Mouse (Mus musculus) stomach, postnatal 0 days (tissue): ENCODE measurements around the gene Gdi2. TPM values are rescaled to one million over a fixed set of nuclear protein-coding genes. Genes with fewer than 3 reads are reported as not detected.

Experiments
- ATAC-seq: fragments of 200-750 bp; cut with Nextera tagmentation; 2 replicates; pipeline ENCODE4 v1.8.0; 2017; ENCODE audit not compliant: low FRiP score, low TSS enrichment
- DNase-seq: peaks from one replicate; pipeline ENCODE4 v3.0.0-alpha.2; 2016; ENCODE audit warnings: low spot score
- H3K27ac ChIP-seq: fragments of 300-500 bp; sonication (generic); replicated peaks from 2 replicates; pipeline ENCODE4 v1.5.1; 2014; ENCODE audit warnings: mild to moderate bottlenecking, control low read depth
- H3K27me3 ChIP-seq: fragments of 300-500 bp; sonication (generic); 2 replicates; pipeline ENCODE4 v1.6.1; 2014; ENCODE audit warnings: low read length; ENCODE audit not compliant: control insufficient read depth, insufficient read depth
- H3K36me3 ChIP-seq: fragments of 300-500 bp; sonication (generic); 2 replicates; pipeline ENCODE4 v1.6.1; 2014; ENCODE audit warnings: low read length, mixed read lengths; ENCODE audit not compliant: control insufficient read depth, insufficient read depth
- H3K4me1 ChIP-seq: fragments of 300-500 bp; sonication (generic); replicated peaks from 2 replicates; pipeline ENCODE4 v1.6.1; 2014; ENCODE audit warnings: antibody characterized with exemption; ENCODE audit not compliant: control insufficient read depth, insufficient read depth
- H3K4me2 ChIP-seq: fragments of 300-500 bp; sonication (generic); replicated peaks from 2 replicates; pipeline ENCODE4 v1.6.1; 2014; ENCODE audit warnings: low read depth, mild to moderate bottlenecking, control low read depth, moderate library complexity
- H3K4me3 ChIP-seq: fragments of 300-500 bp; sonication (generic); 2 replicates; pipeline ENCODE4 v1.5.1; 2014; ENCODE audit warnings: low read depth, low read length, control low read depth
- H3K9ac ChIP-seq: fragments of 300-500 bp; sonication (generic); 2 replicates; pipeline ENCODE4 v1.6.1; 2014; ENCODE audit warnings: mild to moderate bottlenecking, low read length, control low read depth, mixed read lengths
- H3K9me3 ChIP-seq: fragments of 300-500 bp; sonication (generic); 2 replicates; pipeline ENCODE4 v1.6.1; 2016; ENCODE audit warnings: low read length; ENCODE audit not compliant: control insufficient read depth
- CTCF ChIP-seq: IDR thresholded peaks from 2 replicates; pipeline ENCODE4 v1.5.1; 2016; ENCODE audit warnings: antibody characterized with exemption, low read depth, mild to moderate bottlenecking, moderate library complexity
- EP300 ChIP-seq: optimal IDR thresholded peaks from 2 replicates; pipeline ENCODE3; 2016; ENCODE audit warnings: antibody characterized with exemption
- WGBS: fragments of 180-500 bp; shearing (Covaris S2); extraction: QIAGEN DNeasy Blood & Tissue Kit; methylation state at CpG from one replicate; pipeline ENCODE4 v1.1.7; 2014; 5-methylcytosine and 5-hydroxymethylcytosine counted together
- polyA plus RNA-seq: library from polyadenylated mRNA; unstranded; fragments of >200 nt; fragmentation: Nextera tagmentation; extraction: Ambion mirVana; gene quantifications from 2 replicates; pipeline ENCODE4 v1.2.1, GENCODE M21; 2015

The Gdi2 gene
- polyA plus RNA-seq, 1 experiment from 2014 or later: 359 TPM

GRCm38 (mm10) chr13:3531692-3532320 is 6.1 kb upstream of the Gdi2 start:
- Histone ChIP-seq H3K9ac (no peak overlapping the region), H3K4me2 (no peak overlapping the region), H3K4me1 (no peaks in the 10 kb centered on the region), H3K9me3 (no peaks in the 10 kb centered on the region), H3K4me3 (no peak overlapping the region), H3K27me3 (no peaks in the 10 kb centered on the region), H3K36me3 (no peaks in the 10 kb centered on the region), H3K27ac (0 out of 2 replicates have a peak overlapping the region, but pooled peaks have one; percentile 8)
- no peak for TF ChIP-seq EP300
- no peak for TF ChIP-seq CTCF
- 48% methylated on average over 10 of the region's 10 CpGs for WGBS
- no peak for DNase-seq
- peak; percentile 73 for ATAC-seq

GRCm38 (mm10) chr13:3532451-3532850 is 5.4 kb upstream of the Gdi2 start:
- Histone ChIP-seq H3K4me1 (no peaks in the 10 kb centered on the region), H3K27me3 (no peaks in the 10 kb centered on the region), H3K27ac (no peak overlapping the region), H3K9me3 (no peaks in the 10 kb centered on the region), H3K4me2 (no peak overlapping the region), H3K9ac (no peak overlapping the region), H3K36me3 (no peaks in the 10 kb centered on the region), H3K4me3 (no peak overlapping the region)
- ATAC-seq (no peak), DNase-seq (no peak)
- 59% methylated on average over 4 of the region's 4 CpGs for WGBS
- TF ChIP-seq EP300 (no peak), CTCF (no peak)

GRCm38 (mm10) chr13:3534146-3534545 is 3.7 kb upstream of the Gdi2 start:
- Histone ChIP-seq H3K27ac (no peak overlapping the region), H3K4me1 (peaks cover under 1% of the 10 kb centered on the region; the same call in 1 of the 2 replicates), H3K9ac (no peak overlapping the region), H3K36me3 (no peaks in the 10 kb centered on the region), H3K4me3 (no peak overlapping the region), H3K9me3 (no peaks in the 10 kb centered on the region), H3K27me3 (no peaks in the 10 kb centered on the region), H3K4me2 (no peak overlapping the region)
- no peak for ATAC-seq
- WGBS: 93% methylated on average over 4 of the region's 4 CpGs
- no peak for DNase-seq
- no peak for TF ChIP-seq CTCF
- TF ChIP-seq EP300: no peak

GRCm38 (mm10) chr13:3538223-3538968 is 533 bp downstream of the Gdi2 start:
- H3K27ac ChIP-seq: peak overlapping the region; percentile 100
- peaks cover 11% of the 10 kb centered on the region for H3K4me1 ChIP-seq
- DNase-seq: peak; percentile 82
- no peaks in the 10 kb centered on the region for H3K36me3 ChIP-seq
- peak overlapping the region; percentile 97 for H3K9ac ChIP-seq
- H3K9me3 ChIP-seq: no peaks in the 10 kb centered on the region
- WGBS: under 1% methylated on average over 51 of the region's 59 CpGs
- no peaks in the 10 kb centered on the region for H3K27me3 ChIP-seq
- TF ChIP-seq EP300 (no peak), CTCF (peak; percentile 27)
- H3K4me2 ChIP-seq: peak overlapping the region; percentile 71
- peak overlapping the region; percentile 95 for H3K4me3 ChIP-seq
- peak; percentile 81 for ATAC-seq

- no peaks in the 10 kb centered on the region for H3K36me3 ChIP-seq
- H3K4me2 ChIP-seq: peak overlapping the region; percentile 71
- no peaks in the 10 kb centered on the region for H3K9me3 ChIP-seq
- peak overlapping the region; percentile 100 for H3K27ac ChIP-seq
- no peaks in the 10 kb centered on the region for H3K27me3 ChIP-seq
- H3K4me3 ChIP-seq: peak overlapping the region; percentile 95
- no peak for ATAC-seq
- H3K9ac ChIP-seq: peak overlapping the region; percentile 97
- TF ChIP-seq EP300: no peak
- TF ChIP-seq CTCF: no peak
- peaks cover 11% of the 10 kb centered on the region for H3K4me1 ChIP-seq
- no peak for DNase-seq
- WGBS: 2% methylated on average over 15 of the region's 15 CpGs
Measured at GRCm38 (mm10) chr13:3538969-3539562, 1.2 kb downstream of the Gdi2 start.
